Mouse (Mus musculus): ENCODE results near the gene Frzb.

DNA sequence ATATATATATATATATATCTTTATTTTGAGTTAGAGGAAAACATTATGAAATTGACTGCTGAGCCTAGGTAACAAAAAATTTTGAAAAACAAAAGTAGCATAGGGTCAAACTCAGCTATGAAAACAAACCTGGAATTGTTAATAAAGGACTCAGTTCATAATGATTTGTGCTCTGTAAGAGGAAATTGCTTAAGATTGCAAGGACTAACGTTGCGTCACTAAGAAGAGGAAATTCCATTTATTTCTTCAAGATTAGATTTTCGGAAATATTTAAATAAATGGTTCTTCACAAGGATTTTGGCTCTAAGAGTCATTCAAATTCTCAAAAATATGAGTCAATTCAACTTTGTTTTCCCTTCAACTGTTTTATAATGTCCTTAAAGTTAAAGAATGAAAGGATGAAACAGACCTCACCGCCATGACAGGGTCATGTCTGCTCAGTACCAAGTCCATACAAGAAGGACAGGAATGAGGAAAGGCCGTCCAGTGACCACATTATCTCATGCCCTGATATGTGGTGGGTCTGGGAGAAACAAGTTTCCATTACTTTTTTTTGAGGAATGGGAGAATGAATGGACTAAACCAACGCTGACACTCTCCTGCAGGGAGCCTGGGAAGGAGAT, 14.1 kb downstream of the Frzb start:
- no peak for TF ChIP-seq POLR2A (IDR thresholded peaks at IDR 0.05; ENCODE audit: borderline replicate concordance, extremely low read depth, low read depth, low read length)
- TF ChIP-seq CTCF (IDR thresholded peaks at IDR 0.05; ENCODE audit: insufficient read depth, low read length) = no peak
